Mouse (Mus musculus): ENCODE measurements around the gene Gpatch8. TPM values are rescaled to one million over a fixed set of nuclear protein-coding genes. Genes with fewer than 3 reads are reported as not detected.

The Gpatch8 gene
- polyA plus RNA-seq, 1 experiment from 2014 or later: 75.1 TPM

DNA sequence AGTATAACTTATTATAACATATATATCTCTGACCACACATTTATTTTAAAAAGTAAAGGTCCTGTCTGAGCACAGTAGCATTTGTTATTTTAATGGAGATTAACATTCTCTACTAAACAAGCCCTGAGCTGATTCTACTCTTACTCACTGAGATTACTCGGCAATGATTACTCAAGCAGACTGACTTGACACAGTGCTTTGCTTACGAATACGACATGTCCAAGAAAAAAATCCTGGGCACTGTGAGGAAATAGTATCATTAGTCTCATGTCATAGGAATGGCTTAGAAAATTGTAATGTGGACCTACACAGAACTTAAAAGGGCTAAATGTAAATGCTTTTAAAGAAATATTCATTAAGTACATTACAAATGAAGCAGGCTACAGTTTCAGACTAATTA is 20.0 kb downstream of the Gpatch8 start:
- no peak for ATAC-seq
- Histone ChIP-seq H3K36me3 (ENCODE audit: poor library complexity, severe bottlenecking) (peaks cover 3% of the 10 kb centered on the region), H3K4me3 (no peak overlapping the region), H3K27me3 (no peaks in the 10 kb centered on the region), H3K9ac (no peak overlapping the region), H3K27ac (no peak overlapping the region), H3K9me3 (replicated peaks) (no peaks in the 10 kb centered on the region), H3K4me2 (no peak overlapping the region), H3K4me1 (peaks cover 14% of the 10 kb centered on the region; the same call in 1 of the 2 replicates)
- 37% methylated on average over 3 of the region's 3 CpGs for WGBS

DNA sequence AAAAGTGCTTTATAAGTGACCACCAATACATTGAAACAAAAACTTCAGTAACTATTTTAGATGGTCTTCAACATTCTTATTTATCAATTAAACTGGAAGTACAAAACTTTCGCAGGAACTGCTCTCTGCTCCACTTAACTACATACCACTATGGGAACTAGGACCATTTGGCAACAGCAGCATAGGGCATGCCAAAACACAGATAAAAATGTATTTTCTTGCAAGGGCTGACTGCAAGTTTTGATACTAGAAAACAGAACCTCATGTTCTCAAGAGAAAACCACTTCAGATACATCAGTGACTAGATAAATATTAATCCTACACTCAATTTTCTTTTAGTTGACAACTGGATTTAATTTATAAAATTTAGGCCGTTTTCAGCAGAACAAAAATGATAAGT is 22.1 kb downstream of the Gpatch8 start:
- Histone ChIP-seq H3K9ac (no peak overlapping the region), H3K4me1 (peaks cover 10% of the 10 kb centered on the region; the same call in 1 of the 2 replicates), H3K9me3 (replicated peaks) (no peaks in the 10 kb centered on the region), H3K4me2 (no peak overlapping the region), H3K27me3 (no peaks in the 10 kb centered on the region), H3K36me3 (ENCODE audit: poor library complexity, severe bottlenecking) (peaks cover 3% of the 10 kb centered on the region), H3K27ac (no peak overlapping the region), H3K4me3 (no peak overlapping the region)
- no peak for ATAC-seq
- 95% methylated on average over 2 of the region's 2 CpGs for WGBS

DNA sequence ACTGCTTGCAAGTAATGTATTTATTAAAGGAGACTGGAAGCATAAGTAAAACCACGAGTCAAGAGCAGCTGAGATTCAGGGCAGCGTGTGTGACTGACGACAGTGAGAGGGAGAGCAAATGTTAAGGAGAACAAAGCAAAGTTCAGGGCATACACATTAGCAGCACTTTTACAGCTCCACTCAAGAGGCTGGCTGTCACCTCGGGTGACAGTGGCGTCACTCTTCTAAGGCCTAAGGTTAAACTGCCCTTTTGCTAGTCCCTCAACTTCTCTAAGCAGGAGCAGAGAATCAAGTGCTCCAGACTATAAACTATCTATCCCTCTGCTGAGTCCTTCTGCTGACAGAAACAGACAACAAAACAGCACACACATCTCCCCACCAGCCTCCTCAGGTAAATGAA is 24.8 kb downstream of the Gpatch8 start:
- Histone ChIP-seq H3K36me3 (ENCODE audit: poor library complexity, severe bottlenecking) (no peaks in the 10 kb centered on the region), H3K27ac (no peak overlapping the region), H3K4me1 (peaks cover 5% of the 10 kb centered on the region; the same call in 1 of the 2 replicates), H3K27me3 (no peaks in the 10 kb centered on the region), H3K9me3 (replicated peaks) (no peaks in the 10 kb centered on the region), H3K4me3 (no peak overlapping the region), H3K4me2 (no peak overlapping the region), H3K9ac (no peak overlapping the region)
- no peak for ATAC-seq
- WGBS: 57% methylated on average over 5 of the region's 5 CpGs

- H3K4me1 ChIP-seq: peaks cover 5% of the 10 kb centered on the region; the same call in 1 of the 2 replicates
- H3K9ac ChIP-seq: no peak overlapping the region
- ATAC-seq: no peak
- WGBS: 94% methylated on average over 1 of the region's 1 CpGs
- peaks cover 12% of the 10 kb centered on the region for H3K36me3 ChIP-seq (ENCODE audit: poor library complexity, severe bottlenecking)
- H3K27ac ChIP-seq: no peak overlapping the region
- no peak overlapping the region for H3K4me3 ChIP-seq
- H3K4me2 ChIP-seq: no peak overlapping the region
- no peaks in the 10 kb centered on the region for H3K27me3 ChIP-seq
- no peaks in the 10 kb centered on the region for H3K9me3 ChIP-seq (replicated peaks)
These were observed 41.3 kb downstream of the Gpatch8 start for GRCm38 (mm10) chr11:102514793-102515424.

DNA sequence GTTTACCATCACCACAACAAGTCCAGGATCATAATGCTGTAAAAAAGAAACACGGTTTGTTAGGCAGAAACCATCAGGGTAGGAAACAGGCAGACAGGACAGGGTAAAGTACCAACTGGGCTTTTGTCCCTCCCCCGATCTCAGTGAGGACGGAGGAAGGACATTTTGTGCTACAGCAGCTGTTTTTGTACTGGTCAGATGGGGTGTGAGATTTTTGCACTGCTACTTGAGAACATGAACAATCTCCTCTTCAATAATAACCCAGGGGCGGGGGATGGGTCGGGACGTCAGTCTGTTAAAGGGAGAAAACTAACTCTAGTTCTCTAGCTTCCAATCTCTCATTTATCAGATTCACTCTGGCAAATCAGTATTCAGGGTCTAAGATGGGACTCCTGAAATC is 46.0 kb downstream of the Gpatch8 start:
- ATAC-seq: no peak
- Histone ChIP-seq H3K27me3 (no peaks in the 10 kb centered on the region), H3K4me2 (no peak overlapping the region), H3K36me3 (ENCODE audit: poor library complexity, severe bottlenecking) (peaks cover 14% of the 10 kb centered on the region), H3K9ac (no peak overlapping the region), H3K9me3 (replicated peaks) (no peaks in the 10 kb centered on the region), H3K4me1 (peaks cover 5% of the 10 kb centered on the region; the same call in 1 of the 2 replicates), H3K27ac (no peak overlapping the region), H3K4me3 (no peak overlapping the region)
- WGBS: 65% methylated on average over 6 of the region's 6 CpGs

- Histone ChIP-seq H3K4me1 (no peaks in the 10 kb centered on the region), H3K36me3 (ENCODE audit: poor library complexity, severe bottlenecking) (peaks cover 69% of the 10 kb centered on the region), H3K27me3 (no peaks in the 10 kb centered on the region), H3K9me3 (replicated peaks) (no peaks in the 10 kb centered on the region), H3K4me3 (no peak overlapping the region), H3K27ac (no peak overlapping the region), H3K4me2 (no peak overlapping the region), H3K9ac (no peak overlapping the region)
- ATAC-seq: no peak
- WGBS: 87% methylated on average over 2 of the region's 2 CpGs
These were observed 59.5 kb downstream of the Gpatch8 start for GRCm38 (mm10) chr11:102496732-102497131.

DNA sequence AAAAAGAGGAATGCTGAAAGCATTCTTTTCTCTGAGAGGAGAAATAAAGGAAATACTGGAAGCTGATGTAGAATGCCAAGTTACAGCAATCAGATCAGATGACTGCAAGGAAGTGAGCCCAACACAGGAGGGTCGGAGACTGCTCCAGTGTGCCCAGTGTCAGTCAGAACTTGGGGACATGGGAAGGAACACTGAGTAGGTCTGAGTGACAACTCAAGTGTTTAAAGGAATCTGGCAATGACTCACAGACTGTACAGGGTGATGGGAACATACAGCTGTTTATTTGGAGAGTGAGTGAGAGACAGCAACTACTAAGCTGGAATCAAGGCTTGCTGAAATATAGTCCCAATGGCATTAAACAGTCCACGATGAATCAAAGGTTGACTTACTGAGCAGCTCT is 60.0 kb downstream of the Gpatch8 start:
- peaks cover 69% of the 10 kb centered on the region for H3K36me3 ChIP-seq (ENCODE audit: poor library complexity, severe bottlenecking)
- 94% methylated on average over 2 of the region's 2 CpGs for WGBS
- no peaks in the 10 kb centered on the region for H3K9me3 ChIP-seq (replicated peaks)
- H3K4me3 ChIP-seq: no peak overlapping the region
- H3K4me1 ChIP-seq: no peaks in the 10 kb centered on the region
- ATAC-seq: no peak
- H3K27me3 ChIP-seq: no peaks in the 10 kb centered on the region
- H3K4me2 ChIP-seq: no peak overlapping the region
- H3K27ac ChIP-seq: no peak overlapping the region
- H3K9ac ChIP-seq: no peak overlapping the region

DNA sequence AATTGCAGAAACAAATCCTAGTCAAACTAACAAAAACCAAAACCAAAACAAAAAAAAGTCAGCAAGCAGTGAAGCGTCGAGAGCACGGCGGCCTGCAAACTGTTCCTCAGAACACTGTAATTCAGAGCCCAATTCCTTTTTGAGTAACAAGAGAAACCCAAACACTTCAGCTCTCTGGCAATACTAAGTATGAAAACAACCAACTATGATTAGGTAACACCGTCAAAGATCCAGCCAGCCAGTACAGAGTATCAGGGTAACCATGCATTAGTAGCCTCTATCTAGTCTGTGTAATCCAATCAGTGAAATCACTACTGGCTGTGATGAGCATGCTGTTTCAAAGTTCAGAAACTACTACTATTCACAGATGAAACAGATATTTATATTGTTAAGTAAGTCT is 60.5 kb downstream of the Gpatch8 start:
- no peak overlapping the region for H3K4me3 ChIP-seq
- WGBS: 94% methylated on average over 5 of the region's 5 CpGs
- H3K36me3 ChIP-seq (ENCODE audit: poor library complexity, severe bottlenecking): peaks cover 67% of the 10 kb centered on the region

DNA sequence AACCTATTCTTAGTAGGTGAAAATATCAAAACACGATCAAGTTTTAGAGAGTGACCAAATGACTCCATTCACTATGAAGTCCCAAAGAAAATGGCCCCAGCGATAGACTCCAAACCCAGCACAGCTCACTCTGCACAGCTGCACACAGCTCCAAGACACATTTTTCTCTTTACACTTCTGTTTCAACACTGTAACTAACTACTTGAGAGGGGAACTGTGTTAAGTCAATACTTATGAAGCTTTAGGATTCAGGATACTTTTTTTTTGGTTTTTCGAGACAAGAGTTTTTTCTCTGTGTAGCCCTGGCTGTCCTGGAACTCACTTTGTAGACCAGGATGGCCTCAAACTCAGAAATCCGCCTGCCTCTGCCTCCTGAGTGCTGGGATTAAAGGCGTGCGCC is 61.1 kb downstream of the Gpatch8 start:
- Histone ChIP-seq H3K4me1 (no peaks in the 10 kb centered on the region), H3K27ac (no peak overlapping the region), H3K36me3 (ENCODE audit: poor library complexity, severe bottlenecking) (peaks cover 64% of the 10 kb centered on the region), H3K27me3 (no peaks in the 10 kb centered on the region), H3K9me3 (replicated peaks) (no peaks in the 10 kb centered on the region), H3K4me3 (no peak overlapping the region), H3K9ac (no peak overlapping the region), H3K4me2 (no peak overlapping the region)
- WGBS: 95% methylated on average over 6 of the region's 6 CpGs
- ATAC-seq: no peak

More for the DNA sequence above, 60.5 kb downstream of the Gpatch8 start:
- no peaks in the 10 kb centered on the region for H3K9me3 ChIP-seq (replicated peaks)
- no peaks in the 10 kb centered on the region for H3K27me3 ChIP-seq
- ATAC-seq: no peak
- H3K27ac ChIP-seq: no peak overlapping the region
- no peaks in the 10 kb centered on the region for H3K4me1 ChIP-seq
- no peak overlapping the region for H3K9ac ChIP-seq
- no peak overlapping the region for H3K4me2 ChIP-seq

- no peak overlapping the region for H3K4me2 ChIP-seq
- no peaks in the 10 kb centered on the region for H3K27me3 ChIP-seq
- 94% methylated on average over 7 of the region's 7 CpGs for WGBS
- H3K9me3 ChIP-seq (replicated peaks): no peaks in the 10 kb centered on the region
- no peak overlapping the region for H3K9ac ChIP-seq
- no peaks in the 10 kb centered on the region for H3K4me1 ChIP-seq
- H3K36me3 ChIP-seq (ENCODE audit: poor library complexity, severe bottlenecking): peaks cover 55% of the 10 kb centered on the region
- no peak overlapping the region for H3K27ac ChIP-seq
- ATAC-seq: no peak
- no peak overlapping the region for H3K4me3 ChIP-seq
These were observed 62.0 kb downstream of the Gpatch8 start for GRCm38 (mm10) chr11:102494063-102494650.

GRCm38 (mm10) chr11:102493241-102493640 is 63.0 kb downstream of the Gpatch8 start:
- H3K4me2 ChIP-seq: no peak overlapping the region
- H3K9me3 ChIP-seq (replicated peaks): no peaks in the 10 kb centered on the region
- no peak overlapping the region for H3K27ac ChIP-seq
- WGBS: 91% methylated on average over 2 of the region's 2 CpGs
- no peaks in the 10 kb centered on the region for H3K27me3 ChIP-seq
- no peak for ATAC-seq
- H3K4me3 ChIP-seq: no peak overlapping the region
- no peaks in the 10 kb centered on the region for H3K4me1 ChIP-seq
- no peak overlapping the region for H3K9ac ChIP-seq
- peaks cover 47% of the 10 kb centered on the region for H3K36me3 ChIP-seq (ENCODE audit: poor library complexity, severe bottlenecking)

DNA sequence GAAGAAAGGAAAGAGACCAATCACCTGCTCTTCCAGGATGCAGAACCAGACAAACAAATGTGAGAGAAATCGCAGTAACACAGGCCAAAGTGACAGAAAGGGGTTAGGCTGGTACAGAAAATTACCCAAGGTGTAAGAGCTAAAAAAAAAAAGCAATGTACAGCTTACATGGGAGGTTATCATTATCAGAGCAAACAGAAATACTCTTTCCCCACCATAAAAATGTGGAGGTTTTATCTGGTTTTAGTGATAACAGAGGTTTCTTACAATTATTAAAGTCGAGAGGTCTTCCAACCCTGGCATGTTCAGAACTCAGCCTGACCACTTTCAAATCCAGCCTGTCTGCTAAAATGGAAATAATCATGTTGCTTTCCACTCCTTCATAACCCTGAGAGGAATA is 68.3 kb downstream of the Gpatch8 start:
- peaks cover 41% of the 10 kb centered on the region for H3K36me3 ChIP-seq (ENCODE audit: poor library complexity, severe bottlenecking)
- no peak for ATAC-seq
- H3K4me1 ChIP-seq: no peaks in the 10 kb centered on the region
- H3K4me3 ChIP-seq: no peak overlapping the region
- H3K9me3 ChIP-seq (replicated peaks): no peaks in the 10 kb centered on the region
- H3K27ac ChIP-seq: 0 out of 2 replicates have a peak overlapping the region, but pooled peaks have one; percentile 37
- no peaks in the 10 kb centered on the region for H3K27me3 ChIP-seq
- H3K4me2 ChIP-seq: no peak overlapping the region
- 93% methylated on average over 2 of the region's 2 CpGs for WGBS
- H3K9ac ChIP-seq: no peak overlapping the region

Data from forebrain, embryonic 13.5 days (tissue).